Mouse (Mus musculus): Measurements from ENCODE around the gene Mrpl21. TPM values are rescaled to one million over a fixed set of nuclear protein-coding genes. Genes with fewer than 3 reads are reported as not detected.

The Mrpl21 gene
- 84.8 TPM for polyA plus RNA-seq (2017; shearing (Covaris generic))

DNA sequence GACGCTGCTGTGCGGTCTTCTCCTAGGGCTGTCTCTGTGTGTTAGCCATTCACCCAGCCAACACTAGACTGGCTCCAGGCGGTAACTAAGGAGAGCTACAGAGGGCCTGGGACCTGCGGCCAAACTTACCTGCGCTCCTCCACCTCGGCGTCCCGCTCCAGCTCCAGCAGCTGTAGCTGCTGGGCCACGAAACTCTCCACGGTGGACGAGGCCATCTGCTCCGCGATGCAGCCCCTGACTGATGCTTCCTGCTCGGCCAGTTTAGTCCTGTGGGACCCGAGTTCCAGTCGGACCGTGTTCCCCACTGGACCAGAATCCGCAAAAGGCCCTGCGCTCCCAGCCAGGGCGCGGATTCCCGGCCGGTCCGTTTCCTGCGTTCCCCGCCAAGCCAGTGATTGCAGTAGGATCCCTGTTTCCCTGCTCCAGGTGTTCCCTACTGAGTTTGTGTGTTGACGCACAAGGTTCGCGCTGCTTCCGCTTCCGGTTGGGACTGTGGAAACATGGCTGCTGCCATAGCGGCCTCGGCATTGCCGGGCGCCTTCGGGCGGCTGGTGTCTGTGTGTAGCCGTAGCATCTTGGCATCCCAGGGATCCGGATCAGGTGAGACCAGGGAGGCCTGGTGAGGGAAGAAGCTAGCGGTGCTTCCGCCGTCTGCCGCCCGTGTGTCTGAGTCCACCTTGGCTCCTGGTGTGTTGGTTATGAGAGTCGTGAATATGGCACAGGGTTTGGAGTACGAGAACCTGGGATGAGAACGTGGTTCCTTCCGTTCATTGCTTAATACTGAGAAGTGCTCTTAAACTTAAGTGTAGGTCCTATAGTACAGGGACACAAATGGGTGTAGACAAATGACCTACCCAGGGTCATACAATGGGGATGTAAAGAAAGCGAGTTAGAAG is at the start of gene Mrpl21, which contains the start of gene Ighmbp2:
TSS of gene Mrpl21 (plus strand) at position 330 of the 896 bp plus-strand sequence.
TSS of gene Ighmbp2 (minus strand) at position 446 of the 896 bp plus-strand sequence.

DNA sequence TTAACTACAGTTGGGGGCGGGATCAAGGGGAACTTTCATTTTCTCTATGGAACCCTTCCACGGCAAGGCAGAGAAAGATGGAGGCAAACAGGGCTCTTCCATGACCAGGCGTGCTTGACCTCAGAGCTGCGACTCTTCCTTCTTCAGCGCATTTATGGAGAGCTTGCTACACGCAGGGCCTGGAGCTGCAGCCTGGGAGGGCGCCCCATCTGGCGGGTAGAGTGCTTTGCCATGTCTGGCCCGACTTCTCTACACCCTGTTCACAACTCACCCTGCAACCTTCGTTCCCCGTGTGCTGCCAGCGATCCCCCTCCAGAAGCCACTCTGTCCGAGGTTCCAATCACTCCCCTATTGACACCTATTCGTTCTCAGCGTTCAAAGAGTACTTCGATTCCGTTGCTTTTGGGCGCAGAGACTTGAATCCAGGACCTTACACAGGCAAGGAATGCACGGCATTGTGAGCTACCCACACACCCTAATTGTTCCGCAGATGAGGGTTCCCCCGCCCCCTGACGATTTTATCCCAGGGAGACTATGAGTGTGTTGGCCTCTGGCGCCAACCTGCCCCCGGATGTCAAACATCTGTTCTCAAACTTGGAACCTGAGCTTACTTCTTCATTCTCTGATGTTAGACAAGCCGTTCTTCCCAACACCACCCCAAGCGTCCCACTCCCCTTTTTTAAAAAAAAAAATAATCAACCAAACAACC is 39.7 kb downstream of the Mrpl21 start, which contains the start of gene Cpt1a:
TSS of gene Cpt1a (plus strand) at position 74 of the 709 bp plus-strand sequence.

Other genes with a start within 250 kb of the Mrpl21 start
- gene Ighmbp2, start 116 bp downstream of the Mrpl21 start, polyA plus RNA-seq (2017; shearing (Covaris generic)) = 13.4 TPM
- gene Cpt1a, start 39.4 kb downstream of the Mrpl21 start, polyA plus RNA-seq (2017; shearing (Covaris generic)) = 16.3 TPM
- not detected for gene Tesmin, start 106.0 kb downstream of the Mrpl21 start, polyA plus RNA-seq (2017; shearing (Covaris generic))
- gene Gal, start 131.6 kb downstream of the Mrpl21 start, polyA plus RNA-seq (2017; shearing (Covaris generic)) = not detected